Mouse (Mus musculus) limb, embryonic 10.5 days (tissue): Measurements from ENCODE around the gene Rps6kb1. TPM values are rescaled to one million over a fixed set of nuclear protein-coding genes. Genes with fewer than 3 reads are reported as not detected.
"Not testable (repeated sequence)": the region's sequence is repeated elsewhere in the genome, so short reads cannot be mapped to it uniquely, and the experiment has no call there.

ENCODE experiments used
- DNase-seq: peaks from one replicate; pipeline ENCODE4 v3.0.0-alpha.2; 2017; ENCODE audit warnings: low spot score
- H3K27ac ChIP-seq: fragments of 300-500 bp; sonication (generic); 2 replicates; pipeline ENCODE4 v1.5.1; 2016; ENCODE audit warnings: mild to moderate bottlenecking
- H3K27me3 ChIP-seq: fragments of 300-500 bp; sonication (generic); 2 replicates; pipeline ENCODE4 v1.6.1; 2016; ENCODE audit warnings: low read depth, mild to moderate bottlenecking; ENCODE audit not compliant: poor library complexity, severe bottlenecking
- H3K36me3 ChIP-seq: fragments of 300-500 bp; sonication (generic); 2 replicates; pipeline ENCODE4 v1.6.1; 2016; ENCODE audit warnings: mild to moderate bottlenecking, moderate library complexity
- H3K4me1 ChIP-seq: fragments of 300-500 bp; sonication (generic); 2 replicates; pipeline ENCODE4 v1.6.1; 2016
- H3K4me3 ChIP-seq: fragments of 300-500 bp; sonication (generic); 2 replicates; pipeline ENCODE4 v1.5.1; 2016; ENCODE audit warnings: mild to moderate bottlenecking, moderate library complexity
- H3K9me3 ChIP-seq: fragments of 300-500 bp; sonication (generic); replicated peaks from 2 replicates; pipeline ENCODE4 v1.6.1; 2016; ENCODE audit warnings: mild to moderate bottlenecking
- WGBS: fragments of 180-500 bp; shearing (Covaris S2); methylation state at CpG from one replicate; pipeline ENCODE4 v1.1.7; 2016; 5-methylcytosine and 5-hydroxymethylcytosine counted together
- microRNA counts: library from miRNA; unstranded; fragments of <30 nt; microRNA quantifications from one replicate; lab custom pipeline; 2017
- microRNA-seq: library from miRNA; unstranded; fragments of <30 nt; microRNA quantifications from one replicate; pipeline ENCODE4, GENCODE M21; 2017
- polyA plus RNA-seq: library from polyadenylated mRNA; unstranded; fragments of >200 nt; fragmentation: Nextera tagmentation; extraction: Ambion mirVana; gene quantifications from 2 replicates; pipeline ENCODE4 v1.2.1, GENCODE M21; 2016

The Rps6kb1 gene
- polyA plus RNA-seq, 1 experiment from 2014 or later = 64.3 TPM

- H3K4me3 ChIP-seq = no peak overlapping the region
- DNase-seq = no peak
- no peaks in the 10 kb centered on the region for H3K27me3 ChIP-seq
- H3K27ac ChIP-seq = no peak overlapping the region
- 73% methylated on average over 4 of the region's 4 CpGs for WGBS
- peaks cover 36% of the 10 kb centered on the region for H3K4me1 ChIP-seq
- H3K36me3 ChIP-seq = no peaks in the 10 kb centered on the region
- H3K9me3 ChIP-seq = no peaks in the 10 kb centered on the region
Measured at GRCm38 (mm10) chr11:86468971-86469370, 75.6 kb downstream of the Rps6kb1 start.

GRCm38 (mm10) chr11:86468345-86468744 lies 76.3 kb downstream of the Rps6kb1 start:
- Histone ChIP-seq H3K4me3 (no peak overlapping the region), H3K27ac (no peak overlapping the region), H3K4me1 (peaks cover 30% of the 10 kb centered on the region), H3K36me3 (no peaks in the 10 kb centered on the region), H3K9me3 (no peaks in the 10 kb centered on the region), H3K27me3 (no peaks in the 10 kb centered on the region)
- no peak for DNase-seq
- 83% methylated on average over 8 of the region's 8 CpGs for WGBS

GRCm38 (mm10) chr11:86464275-86464674 lies 80.3 kb downstream of the Rps6kb1 start:
- 20% methylated on average over 8 of the region's 8 CpGs for WGBS
- not testable (repeated sequence) for H3K9me3 ChIP-seq, H3K27me3 ChIP-seq, H3K4me3 ChIP-seq, H3K27ac ChIP-seq, H3K36me3 ChIP-seq
- peak; percentile 79 for DNase-seq
- H3K4me1 ChIP-seq = peaks cover 19% of the 10 kb centered on the region

- H3K27me3 ChIP-seq = no peaks in the 10 kb centered on the region
- no peaks in the 10 kb centered on the region for H3K9me3 ChIP-seq
- no peak for DNase-seq
- H3K36me3 ChIP-seq = no peaks in the 10 kb centered on the region
- no peak overlapping the region for H3K27ac ChIP-seq
- H3K4me3 ChIP-seq = no peak overlapping the region
- H3K4me1 ChIP-seq = peaks cover 9% of the 10 kb centered on the region; the same call in 1 of the 2 replicates
Measured at GRCm38 (mm10) chr11:86462579-86462978, 82.0 kb downstream of the Rps6kb1 start.

- Histone ChIP-seq H3K27ac (no peak overlapping the region), H3K27me3 (no peaks in the 10 kb centered on the region), H3K4me3 (no peak overlapping the region), H3K4me1 (no peaks in the 10 kb centered on the region), H3K9me3 (no peaks in the 10 kb centered on the region), H3K36me3 (no peaks in the 10 kb centered on the region)
- 91% methylated on average over 6 of the region's 6 CpGs for WGBS
- no peak for DNase-seq
Measured at GRCm38 (mm10) chr11:86458866-86459265, 85.7 kb downstream of the Rps6kb1 start.

GRCm38 (mm10) chr11:86457545-86457944 lies 87.1 kb downstream of the Rps6kb1 start:
- no peaks in the 10 kb centered on the region for H3K9me3 ChIP-seq
- 88% methylated on average over 6 of the region's 6 CpGs for WGBS
- DNase-seq = no peak
- H3K27ac ChIP-seq = no peak overlapping the region
- H3K4me3 ChIP-seq = no peak overlapping the region
- no peaks in the 10 kb centered on the region for H3K36me3 ChIP-seq
- no peaks in the 10 kb centered on the region for H3K4me1 ChIP-seq
- H3K27me3 ChIP-seq = no peaks in the 10 kb centered on the region

GRCm38 (mm10) chr11:86453991-86454390 lies 90.6 kb downstream of the Rps6kb1 start:
- no peak overlapping the region for H3K27ac ChIP-seq
- H3K4me3 ChIP-seq = no peak overlapping the region
- DNase-seq = no peak
- 90% methylated on average over 5 of the region's 5 CpGs for WGBS
- no peaks in the 10 kb centered on the region for H3K4me1 ChIP-seq
- H3K9me3 ChIP-seq = no peaks in the 10 kb centered on the region
- no peaks in the 10 kb centered on the region for H3K27me3 ChIP-seq
- H3K36me3 ChIP-seq = no peaks in the 10 kb centered on the region

MicroRNAs encoded within 50 kb of the gene (microRNA counts, 519-probe panel; counts per million panel counts)
- microRNA mmu-miR-21 (lab: Ali Mortazavi, UCI) = 2,965 counts per million, percentile 74 among the panel's probes with 10 or more counts

Small RNA genes within 50 kb of the gene (microRNA-seq; reads per million reads assigned to microRNA genes)
- 3,929 reads per million, percentile 89 among the genes with 10 or more reads in this experiment for gene Mir21a

Other genes with a start within 250 kb of the Rps6kb1 start
- gene Med13, start 187.2 kb downstream of the Rps6kb1 start, polyA plus RNA-seq = 6.6 and 8.8 TPM in 2 replicates
- 24.2 and 29.7 TPM in 2 replicates for gene Rnft1, start 60.1 kb downstream of the Rps6kb1 start, polyA plus RNA-seq
- gene Tubd1, start 186 bp upstream of the Rps6kb1 start, polyA plus RNA-seq = 9.8 and 10.8 TPM in 2 replicates
- gene Vmp1, start 139.0 kb upstream of the Rps6kb1 start, polyA plus RNA-seq = 88.6 and 97.9 TPM in 2 replicates
- 45.6 and 45.9 TPM in 2 replicates for gene Ptrh2, start 139.2 kb upstream of the Rps6kb1 start, polyA plus RNA-seq
- gene Cltc, start 212.8 kb upstream of the Rps6kb1 start, polyA plus RNA-seq = 107 and 127 TPM in 2 replicates